Mouse (Mus musculus) lung, postnatal 0 days (tissue): ENCODE results near the gene Zfp566.

Experiments
- CTCF ChIP-seq: IDR thresholded peaks from 2 replicates; pipeline ENCODE4 v1.5.1; 2016; ENCODE audit warnings: antibody characterized with exemption, mild to moderate bottlenecking
- EP300 ChIP-seq: IDR thresholded peaks from 2 replicates; pipeline ENCODE4 v1.6.1; 2016; ENCODE audit warnings: antibody characterized with exemption, mild to moderate bottlenecking, control low read depth

- no peak for TF ChIP-seq CTCF
- no peak for TF ChIP-seq EP300
Measured at GRCm38 (mm10) chr7:30089405-30089804, 922 bp downstream of the Zfp566 start.
